Mouse (Mus musculus): Measurements from ENCODE around the gene Rrp1.

Rrp1 gene

DNA sequence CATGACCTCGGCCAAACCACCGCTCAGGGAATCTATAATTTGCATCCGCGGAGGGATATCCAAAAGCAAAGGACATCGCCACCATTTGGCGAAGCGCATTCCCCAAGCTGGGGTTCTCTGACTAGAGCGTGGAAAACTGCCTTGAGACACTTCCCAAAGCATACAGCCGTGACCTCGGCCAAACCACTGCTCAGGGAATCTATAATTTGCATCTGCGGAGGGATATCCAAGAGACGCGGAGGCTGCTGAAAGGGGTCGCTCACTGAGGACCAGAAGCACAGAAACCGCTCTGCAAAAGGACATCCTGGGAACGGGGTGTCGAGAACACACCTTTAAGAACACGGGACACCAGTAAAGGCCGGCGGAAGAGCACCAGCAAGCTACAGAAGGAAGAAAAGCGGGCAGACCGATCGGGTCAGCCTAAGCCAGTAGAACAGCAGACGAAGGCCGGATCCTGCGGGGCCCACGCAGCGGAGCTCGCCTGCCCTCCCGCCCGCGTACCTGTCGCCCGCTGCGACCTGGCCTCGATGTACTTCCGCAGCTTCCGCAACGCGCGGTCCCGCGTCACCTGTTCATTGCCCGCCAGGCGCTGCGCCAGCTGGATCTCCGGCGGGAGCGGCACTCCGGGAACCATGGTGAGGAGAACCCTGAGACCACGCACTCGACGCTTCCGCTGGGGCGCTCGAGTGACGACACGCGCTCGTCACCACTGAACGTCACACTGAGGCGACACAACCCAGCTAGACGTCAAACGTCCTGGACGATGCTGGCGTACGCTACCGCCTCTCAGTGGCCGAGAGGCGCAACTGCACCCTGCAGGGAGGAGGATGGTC lies at the start of gene Rrp1:
Gene Rrp1, minus strand, starts transcription at position 725 of the 833 bp plus-strand sequence.
- DNase-seq (ENCODE audit: low spot score): peak; percentile 94

DNA sequence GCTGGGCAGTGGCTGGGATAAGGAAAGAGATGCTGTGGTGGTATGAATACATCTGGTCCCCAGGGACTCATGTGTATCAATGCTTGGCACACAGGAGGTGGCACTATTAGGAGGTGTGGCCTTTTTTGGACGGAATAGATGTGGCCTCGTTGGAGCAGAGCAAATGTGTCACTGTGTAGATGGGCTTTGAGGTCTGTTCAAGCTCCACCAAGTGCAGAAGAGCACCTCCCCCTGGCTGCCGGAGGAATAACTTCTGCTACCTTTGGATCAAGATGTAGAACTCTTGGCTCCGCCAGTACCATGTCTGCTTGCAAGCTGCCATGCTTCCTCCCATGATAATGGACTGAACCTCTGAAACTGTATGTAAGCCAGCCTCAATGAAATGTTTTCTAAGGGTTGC lies 48.9 kb upstream of the Rrp1 start:
- no peak for DNase-seq (ENCODE audit: low spot score)

DNA sequence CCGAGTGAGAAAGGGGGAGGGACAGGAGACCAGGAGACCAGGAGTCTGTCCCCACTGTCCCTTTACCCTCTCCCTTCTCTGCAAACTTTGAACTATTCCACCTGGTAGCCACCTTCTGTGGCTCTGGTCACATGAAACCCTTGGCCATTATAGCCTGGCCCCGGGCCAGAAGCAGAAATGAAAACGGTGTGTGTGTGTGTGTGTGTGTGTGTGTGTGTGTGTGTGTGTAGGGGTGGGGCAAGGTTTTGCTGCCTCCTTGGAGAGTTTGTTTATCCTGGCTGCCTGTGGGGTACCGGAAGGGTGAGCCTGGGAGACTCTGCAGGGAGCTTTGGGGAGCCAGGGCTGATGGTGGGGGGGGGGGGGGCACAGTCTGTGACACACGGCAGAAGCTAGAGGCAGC lies 47.6 kb upstream of the Rrp1 start:
- DNase-seq (ENCODE audit: low spot score): no peak

DNA sequence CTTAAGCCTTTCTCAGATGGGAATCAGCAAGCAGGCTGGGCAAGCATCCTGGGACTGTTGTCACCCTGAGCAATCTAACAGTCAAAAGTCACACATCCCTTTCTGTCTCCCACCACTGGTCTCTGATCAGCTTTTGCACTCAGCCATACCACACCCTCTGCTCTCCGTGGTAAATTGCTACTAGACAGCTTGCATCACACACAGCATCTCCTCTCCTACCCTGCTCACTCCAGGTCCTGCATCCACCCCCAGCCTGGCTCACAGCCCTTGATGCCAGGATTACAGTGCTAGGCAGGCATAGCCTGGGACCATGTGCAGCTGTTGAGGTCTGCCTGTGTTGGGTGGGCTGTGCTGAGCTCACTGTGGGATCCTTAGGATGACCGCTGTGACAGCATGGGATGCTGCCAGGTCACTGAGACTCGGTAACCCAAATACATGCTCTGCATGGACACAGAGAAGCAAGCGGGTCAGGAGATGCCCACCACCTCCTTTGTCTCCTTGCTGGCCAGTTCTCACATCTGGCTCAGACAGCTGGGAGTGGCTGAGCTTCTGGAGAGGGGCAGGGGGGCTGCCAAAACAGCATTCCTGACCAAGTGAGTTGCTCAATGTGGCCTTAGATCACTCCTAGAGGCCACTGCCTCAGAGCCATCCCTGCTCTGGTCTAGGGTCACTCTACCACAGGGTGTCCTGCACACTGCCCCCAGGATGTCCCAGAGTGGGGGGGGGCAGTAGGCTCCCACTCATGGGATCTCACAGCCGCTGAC lies 45.7 kb upstream of the Rrp1 start:
- DNase-seq (ENCODE audit: low spot score): no peak

DNA sequence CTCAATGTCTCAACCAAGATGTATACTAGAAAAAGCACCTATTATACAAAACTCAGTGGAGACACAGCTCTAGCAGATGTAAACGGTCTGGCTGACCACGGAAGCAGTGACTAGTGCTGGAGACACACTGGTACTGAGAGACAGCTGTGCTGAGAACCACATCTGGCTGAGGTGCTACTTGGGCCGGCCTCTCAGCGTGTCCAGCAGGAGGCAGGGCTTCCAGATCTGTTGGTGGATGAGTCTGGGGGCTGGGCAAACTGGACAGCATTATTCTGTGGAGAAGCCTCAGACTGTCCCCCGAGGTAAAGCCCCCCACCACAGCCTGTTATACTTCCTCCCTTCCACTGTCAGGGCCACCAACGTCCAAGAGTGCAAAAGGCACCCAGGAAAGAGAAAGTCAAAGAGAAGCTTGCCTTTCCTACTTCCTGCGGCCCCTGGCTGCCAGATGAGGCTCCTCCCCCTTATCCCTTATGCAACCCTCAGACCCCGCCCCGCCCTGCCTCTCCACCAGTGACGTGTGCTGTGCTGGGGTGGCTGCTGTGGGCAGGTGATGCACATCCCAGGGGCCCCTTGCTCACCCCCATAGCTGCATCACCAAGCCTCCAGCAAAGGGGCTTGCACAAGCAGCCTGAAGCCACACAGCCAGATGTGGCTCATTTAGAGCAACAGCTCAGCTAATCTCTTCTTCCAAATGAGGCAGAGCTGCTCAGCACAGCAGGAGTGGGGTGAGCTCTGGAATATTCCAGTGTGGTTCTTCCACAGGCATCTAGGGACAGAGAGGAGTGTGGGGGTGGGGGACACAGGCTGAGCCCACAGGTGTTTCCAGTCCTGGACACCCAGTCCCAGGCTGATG lies 44.9 kb upstream of the Rrp1 start:
- no peak for DNase-seq (ENCODE audit: low spot score)

DNA sequence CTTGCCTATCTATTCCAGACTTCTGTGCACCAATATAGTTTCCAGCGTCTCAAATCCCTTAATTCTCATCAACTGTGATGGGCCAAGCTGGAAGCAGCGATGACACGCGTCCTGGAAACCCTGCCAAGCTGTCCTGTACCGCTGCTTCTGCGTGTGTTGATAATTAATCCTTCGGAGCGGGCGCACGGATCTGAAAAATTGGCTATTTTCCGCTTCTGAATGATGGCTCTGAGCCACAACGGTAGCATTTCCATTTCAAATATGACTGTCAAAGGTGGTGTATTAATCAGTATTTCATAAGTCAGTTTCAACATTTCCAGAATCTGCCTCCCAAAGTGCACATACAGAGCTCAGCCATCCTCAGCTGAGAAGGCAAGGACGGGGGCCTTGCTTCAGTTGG lies 43.9 kb upstream of the Rrp1 start:
- no peak for DNase-seq (ENCODE audit: low spot score)

DNA sequence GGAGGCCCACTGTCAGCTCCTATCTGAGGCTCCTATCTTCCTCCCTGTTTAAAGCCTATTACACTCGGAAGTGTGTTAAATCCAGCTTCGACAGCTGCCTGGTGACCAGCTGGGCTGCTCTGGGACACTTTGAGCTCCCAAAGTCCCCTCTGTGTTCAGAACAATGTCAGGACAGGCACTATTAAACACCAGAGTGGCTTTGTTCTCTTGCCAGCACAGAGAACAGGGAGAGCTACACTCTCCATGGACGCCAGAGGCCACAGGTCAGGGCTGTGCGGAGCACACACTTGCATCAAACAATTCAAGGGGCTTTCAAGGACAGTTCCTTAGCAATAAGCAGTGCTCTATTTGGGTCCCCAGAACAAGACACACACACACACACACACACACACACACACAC lies 39.8 kb upstream of the Rrp1 start:
- DNase-seq (ENCODE audit: low spot score): no peak

DNA sequence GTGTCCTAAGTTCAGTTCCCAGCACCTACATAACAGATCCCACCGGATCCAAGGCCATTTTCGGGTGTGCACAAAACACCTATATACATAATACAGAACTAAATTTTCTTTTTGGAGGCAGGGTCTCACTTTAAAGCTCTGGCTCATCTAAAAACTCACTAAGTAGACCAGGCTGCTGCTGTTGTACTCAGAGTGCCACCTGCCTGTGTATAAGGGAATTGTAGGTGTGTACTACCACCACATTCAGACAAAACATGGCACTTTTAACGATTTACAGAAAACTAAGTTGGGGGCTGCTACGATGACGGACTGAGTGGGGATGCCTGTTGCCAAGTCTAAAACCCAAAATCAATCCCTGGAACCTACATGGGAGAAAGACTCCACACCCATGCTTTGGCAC lies 37.9 kb upstream of the Rrp1 start:
- no peak for DNase-seq (ENCODE audit: low spot score)

DNA sequence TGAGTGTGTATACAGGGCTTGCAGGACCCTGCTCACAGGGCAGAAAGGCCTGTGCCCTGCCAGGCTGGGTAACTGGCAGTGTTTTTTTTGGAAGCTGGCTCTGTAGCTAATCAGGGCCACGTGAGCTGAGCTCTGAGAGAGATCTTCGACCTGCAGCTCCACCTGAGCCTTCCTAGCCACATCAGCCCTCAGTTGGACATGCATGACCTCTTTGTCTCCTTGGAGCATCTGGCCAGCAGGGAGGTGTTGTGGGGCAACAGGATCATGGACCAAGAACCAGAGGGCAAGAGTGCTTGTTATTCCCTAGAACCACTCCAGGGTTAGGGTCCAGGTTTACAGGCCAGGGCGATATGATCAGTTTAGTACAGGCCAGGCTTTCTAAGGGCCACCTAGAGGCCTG lies 34.6 kb upstream of the Rrp1 start:
- DNase-seq (ENCODE audit: low spot score): no peak

DNA sequence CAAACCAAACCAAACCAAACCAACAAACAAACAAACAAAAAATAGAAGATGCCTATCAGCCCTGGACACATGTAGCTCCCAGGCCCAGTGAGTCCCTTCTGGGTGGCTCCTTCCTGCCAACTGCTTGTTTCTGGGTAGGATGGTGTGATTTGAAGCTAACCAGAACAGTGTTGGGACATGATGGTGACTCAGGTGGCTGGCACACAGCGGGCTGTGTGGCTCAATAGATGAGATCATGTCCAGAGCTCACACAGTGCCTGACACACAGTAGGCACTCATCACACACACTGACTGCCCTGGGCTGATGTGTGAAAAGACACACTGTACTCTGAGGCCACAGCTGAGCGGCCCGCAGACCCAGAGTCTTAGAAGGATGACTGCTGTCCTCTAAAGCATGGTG lies 33.4 kb upstream of the Rrp1 start:
- DNase-seq (ENCODE audit: low spot score): no peak

DNA sequence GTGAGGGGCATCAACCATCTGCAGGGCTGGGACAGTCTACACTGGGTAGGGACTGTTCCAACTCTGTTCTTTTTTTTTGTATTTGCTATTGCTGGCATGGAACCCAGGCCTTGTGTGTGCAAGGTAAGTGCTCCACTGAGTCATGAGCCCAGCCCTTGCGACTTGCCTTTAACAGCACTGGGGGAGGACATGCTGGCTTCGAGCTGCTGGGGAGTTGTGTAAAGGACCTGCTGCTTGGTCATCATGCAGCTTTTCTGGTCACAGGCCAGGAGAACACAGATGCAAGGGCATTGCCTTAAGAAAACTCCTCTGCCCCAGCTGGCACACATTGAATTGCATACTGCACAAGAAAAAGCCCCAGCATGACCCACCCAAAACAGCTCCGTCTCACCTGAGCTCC lies 29.4 kb upstream of the Rrp1 start:
- DNase-seq (ENCODE audit: low spot score): no peak

DNA sequence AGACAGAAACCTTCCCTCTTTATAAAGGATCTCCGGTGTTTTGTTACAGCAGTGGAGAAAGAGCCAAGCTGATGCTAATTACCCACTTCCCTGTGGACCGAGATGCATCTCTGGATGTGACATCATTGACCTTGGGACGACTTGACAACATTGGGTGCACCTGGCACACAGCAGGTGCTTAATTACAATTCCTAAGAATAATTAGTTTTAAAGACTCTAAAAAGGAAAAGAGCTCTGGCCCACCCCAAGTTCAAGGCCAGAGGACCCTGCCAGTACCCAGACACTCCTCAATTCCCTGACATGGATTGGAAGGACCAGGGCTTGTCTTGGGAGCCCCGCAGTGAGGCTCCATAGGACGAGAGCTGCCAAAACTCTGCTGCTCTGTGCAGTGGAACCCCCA lies 28.8 kb upstream of the Rrp1 start:
- no peak for DNase-seq (ENCODE audit: low spot score)

DNA sequence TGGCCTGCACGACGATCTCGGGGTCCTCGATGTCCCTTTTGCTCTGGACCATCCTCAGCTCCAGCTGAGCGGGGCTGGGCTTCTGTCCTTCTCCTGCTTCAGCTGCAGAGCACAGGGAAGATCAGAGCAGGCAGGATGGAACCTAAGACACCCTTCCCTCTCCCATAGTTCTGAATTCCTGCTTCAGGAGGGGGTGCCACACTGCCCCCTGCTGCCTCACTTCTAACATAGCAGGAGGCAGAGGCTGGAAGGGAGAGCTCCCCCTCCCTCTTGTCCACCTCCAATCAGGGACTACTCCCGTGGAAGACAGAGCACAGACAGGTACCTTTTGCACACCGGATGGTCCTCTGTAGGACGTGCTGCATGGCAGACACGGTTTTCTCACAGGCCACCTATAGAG lies 28.0 kb upstream of the Rrp1 start:
- no peak for DNase-seq (ENCODE audit: low spot score)

DNA sequence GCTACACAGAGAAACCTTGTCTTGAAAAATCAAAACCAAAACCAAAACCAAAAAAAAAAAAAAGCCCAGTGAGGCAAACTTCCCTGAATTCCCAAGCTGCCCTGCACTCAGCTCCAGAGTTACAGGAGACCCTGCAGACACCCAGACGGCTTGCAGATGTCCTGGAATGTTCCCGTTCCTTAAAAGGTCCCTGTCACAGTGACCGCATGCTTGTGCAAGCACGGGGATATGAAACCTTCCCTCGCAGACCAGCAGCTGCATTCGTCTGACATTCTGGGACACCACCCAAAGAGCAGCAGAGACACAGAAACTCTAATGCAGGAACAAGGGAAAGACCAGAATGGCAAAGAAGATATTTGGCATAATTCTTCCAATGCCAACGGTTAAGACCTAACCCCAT lies 27.1 kb upstream of the Rrp1 start:
- no peak for DNase-seq (ENCODE audit: low spot score)

DNA sequence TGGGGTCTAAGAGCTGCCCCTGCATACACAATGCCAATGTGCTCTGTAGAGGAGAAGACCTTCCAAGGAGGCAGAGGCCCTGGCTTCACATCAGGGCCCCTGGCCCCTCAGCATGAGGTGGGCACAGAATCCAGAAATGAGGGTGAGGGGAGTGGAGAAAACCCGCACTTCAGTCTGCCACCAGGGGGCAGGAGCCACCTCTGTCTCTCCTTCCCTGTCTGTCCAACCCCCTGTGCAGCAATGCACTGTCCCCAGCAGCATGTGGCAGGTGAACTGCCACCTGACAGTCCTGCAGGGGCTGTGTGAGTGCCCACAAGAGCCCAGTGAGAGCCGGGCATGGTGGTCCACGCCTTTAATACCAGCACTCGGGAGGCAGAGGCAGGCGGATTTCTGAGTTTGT lies 26.7 kb upstream of the Rrp1 start:
- DNase-seq (ENCODE audit: low spot score): no peak

DNA sequence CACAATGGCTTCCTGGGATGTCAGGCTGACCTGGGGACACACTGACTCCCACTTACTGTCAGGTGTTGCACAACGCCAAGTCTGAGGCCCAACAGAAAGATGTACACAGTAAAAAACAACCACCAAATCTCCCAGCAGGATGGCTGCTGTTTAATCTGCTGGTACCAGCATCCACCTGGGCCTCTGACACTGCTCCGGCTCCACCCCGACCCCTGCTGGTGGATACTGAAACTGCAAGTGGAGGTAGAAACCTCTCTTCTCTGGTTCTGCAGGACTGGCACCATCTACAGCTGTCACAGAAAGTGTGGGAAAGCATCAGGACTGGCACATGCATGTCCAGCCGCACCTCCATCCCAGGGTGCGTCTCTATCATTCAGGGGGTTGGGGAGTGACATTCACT lies 25.3 kb upstream of the Rrp1 start:
- peak; percentile 55 for DNase-seq (ENCODE audit: low spot score)

DNA sequence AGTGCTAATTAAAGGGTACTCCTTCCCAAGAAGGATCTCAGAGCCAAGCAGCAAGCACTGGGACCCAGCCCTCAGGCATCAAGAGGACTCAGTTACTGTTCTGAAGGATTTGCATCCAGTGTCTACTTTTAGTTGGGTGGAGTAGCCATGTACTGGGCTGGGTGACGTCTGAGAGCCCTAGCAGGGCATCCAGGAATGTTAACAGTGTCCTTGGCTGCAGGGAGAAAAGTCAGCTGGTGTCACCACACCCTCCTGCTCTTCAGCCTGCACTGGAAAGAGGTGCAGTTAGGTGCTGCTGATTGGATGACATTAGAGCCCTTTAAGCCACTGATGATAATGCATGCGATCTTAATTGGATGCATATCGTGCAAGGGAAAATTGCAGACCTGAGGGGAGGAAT lies 20.0 kb upstream of the Rrp1 start:
- no peak for DNase-seq (ENCODE audit: low spot score)

DNA sequence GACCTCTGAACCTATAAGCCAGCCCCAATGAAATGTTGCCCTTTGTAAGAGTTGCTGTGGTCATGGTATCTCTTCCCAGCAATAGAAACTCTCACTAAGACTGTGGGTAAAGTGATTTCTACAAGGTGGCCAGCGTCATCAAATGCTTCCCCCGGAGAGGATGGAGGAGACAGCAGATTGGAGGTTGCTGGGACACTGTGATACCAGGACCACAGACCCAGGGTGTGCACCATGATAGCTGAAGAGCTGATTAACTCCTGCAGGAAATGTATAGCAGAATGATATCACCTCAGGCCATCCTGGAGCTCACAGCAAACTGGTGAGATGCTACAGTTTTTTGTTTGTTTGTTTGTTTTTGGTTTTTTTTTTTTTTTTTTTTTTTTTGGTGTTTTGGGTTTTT lies 16.9 kb upstream of the Rrp1 start:
- no peak for DNase-seq (ENCODE audit: low spot score)

DNA sequence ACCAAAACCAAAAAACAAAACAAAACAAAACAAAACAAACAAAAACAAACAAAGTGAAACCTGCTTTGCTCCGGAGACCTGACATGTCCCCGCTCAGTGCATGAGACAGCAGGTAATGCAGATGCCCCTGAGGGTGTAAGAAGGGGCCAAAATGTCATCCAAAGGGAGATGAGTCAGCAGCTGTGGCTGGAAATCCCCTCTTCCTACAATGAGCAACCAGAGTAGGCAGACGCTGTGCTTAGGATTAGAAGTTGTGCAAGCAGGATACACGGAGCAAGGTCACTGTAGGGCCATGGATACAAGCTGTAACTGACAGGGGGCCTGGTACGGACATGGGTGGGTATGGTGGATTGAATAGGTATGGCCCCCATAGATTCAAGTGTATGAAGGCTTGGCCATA lies 16.3 kb upstream of the Rrp1 start:
- no peak for DNase-seq (ENCODE audit: low spot score)

DNA sequence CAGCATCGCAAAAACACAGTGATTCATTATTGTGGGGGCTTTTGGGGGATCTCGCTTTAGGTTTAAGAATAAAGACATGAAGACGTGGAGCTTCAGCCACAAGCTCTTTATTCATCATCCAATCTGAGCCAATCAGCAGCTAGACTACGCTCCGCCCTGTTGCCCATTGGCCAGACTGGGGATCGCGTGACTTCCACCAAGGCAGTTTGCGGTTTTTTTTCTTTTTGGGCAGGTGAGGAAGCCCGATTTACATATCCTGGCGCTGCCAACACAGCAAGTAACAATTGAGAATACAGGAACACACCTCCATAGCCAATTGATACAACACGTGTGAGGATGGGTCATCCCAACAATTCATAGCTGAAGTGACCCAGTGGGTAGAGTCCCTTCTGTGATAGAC lies 15.2 kb upstream of the Rrp1 start:
- DNase-seq (ENCODE audit: low spot score): no peak

DNA sequence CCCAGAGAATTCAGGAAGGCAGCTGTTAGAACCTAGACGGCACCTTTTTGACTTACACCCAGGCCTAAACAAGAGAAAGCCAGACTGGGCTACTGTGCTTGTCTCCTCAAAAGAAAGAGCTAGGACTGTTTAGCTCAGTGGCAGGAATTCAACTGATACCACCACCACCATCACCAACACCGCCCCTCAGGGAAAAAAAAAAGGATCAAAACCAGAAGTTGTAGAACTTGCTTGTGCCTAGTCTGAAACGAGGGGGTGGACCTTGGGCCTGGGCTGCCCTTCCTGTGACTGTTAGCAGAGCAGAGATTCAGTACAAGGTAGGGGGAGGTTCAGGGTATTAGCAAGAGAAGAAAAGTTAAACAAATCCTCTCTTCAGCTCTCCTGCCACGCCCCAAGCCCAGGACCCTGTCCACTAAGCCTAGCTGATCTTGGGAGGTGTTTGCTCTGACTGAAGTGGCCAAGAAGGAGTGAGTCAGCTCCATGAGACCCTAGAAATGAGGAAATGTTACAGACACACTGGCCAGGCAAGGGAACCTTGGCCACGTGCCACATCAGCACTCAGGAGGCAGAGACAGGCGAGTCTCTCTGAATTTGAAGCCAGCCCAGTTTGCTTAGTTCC lies 13.4 kb upstream of the Rrp1 start:
- no peak for DNase-seq (ENCODE audit: low spot score)
